9 mouse cellular contexts compared by ENCODE assay signal in the genomic region with DNA sequence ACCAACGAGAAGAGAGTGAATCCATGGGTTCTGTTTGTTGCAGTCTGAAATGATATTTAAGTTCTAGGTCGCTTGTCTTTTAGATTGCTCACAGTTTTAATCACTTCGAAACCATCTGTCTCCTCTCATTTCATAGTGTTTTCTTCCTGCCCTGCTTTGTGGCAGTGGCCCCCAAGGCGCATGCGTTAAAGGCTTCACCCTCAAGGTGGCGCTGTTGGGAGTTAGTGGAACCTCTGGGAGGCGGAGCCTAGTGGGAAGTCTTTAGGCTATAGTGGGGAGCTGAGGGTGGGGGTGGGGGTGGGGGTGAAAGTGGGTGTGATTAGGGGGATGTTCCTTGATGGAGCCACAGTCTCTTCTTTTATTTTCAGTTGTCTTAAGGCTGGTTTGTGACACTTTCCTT.
DNase-seq lines count a peak whose midpoint lies in the region; ATAC-seq lines count a peak whose summit lies in the region.
"Had no signal": no experiment of that assay in that cellular context is flagged by ENCODE, and none has a peak within 500 bp of the region (broad histone marks: within the 10 kb centered on the region; RNA-seq: fewer than 3 reads in every experiment).

No protein-coding gene starts in this region.

- H3K36me3 ChIP-seq in kidney, embryonic 15.5 days, result no peaks in the 10 kb centered on the region
- H3K36me3 ChIP-seq: limb, embryonic 15.5 days had no signal

- H3K4me1 ChIP-seq in kidney, embryonic 15.5 days, result peaks cover 18% of the 10 kb centered on the region
- H3K4me1 ChIP-seq: limb, embryonic 15.5 days had no signal

- no peak overlapping the region for H3K27ac ChIP-seq in kidney, embryonic 15.5 days
- H3K27ac ChIP-seq: limb, embryonic 15.5 days had no signal

- H3K9ac ChIP-seq in kidney, embryonic 15.5 days, result no peak overlapping the region
- H3K9ac ChIP-seq: limb, embryonic 15.5 days had no signal

- H3K4me2 ChIP-seq in kidney, embryonic 15.5 days, result no peak overlapping the region
- H3K4me2 ChIP-seq: limb, embryonic 15.5 days had no signal

- no peak overlapping the region for H3K4me3 ChIP-seq in kidney, embryonic 15.5 days (replicated peaks)
- H3K4me3 ChIP-seq: limb, embryonic 15.5 days had no signal

- peaks cover 31% of the 10 kb centered on the region for H3K27me3 ChIP-seq in kidney, embryonic 15.5 days
- H3K27me3 ChIP-seq: limb, embryonic 15.5 days had no signal

- ATAC-seq in kidney, embryonic 15.5 days (replicated peaks; ENCODE audit: low FRiP score), result no peak
- 0 out of 2 replicates have a peak, but pooled peaks have one; percentile 42 for ATAC-seq in common myeloid progenitor, adult 5-6 weeks (replicated peaks; ENCODE audit: low read depth, poor library complexity, severe bottlenecking)
- ATAC-seq in megakaryocyte progenitor cell, adult 5-6 weeks (replicated peaks; ENCODE audit: poor library complexity), result peak; percentile 63

- peak; percentile 19 to 52 for DNase-seq in kidney, adult 8-10 months
- DNase-seq in ZHBTc4 (ENCODE audit: low read depth, low spot score), result peak; percentile 75
- peak; percentile 79 for DNase-seq in layer of hippocampus, adult 11-12 months (ENCODE audit: low spot score)
- DNase-seq in T-cell, adult 2 months (ENCODE audit: low spot score), result no peak
- no peak for DNase-seq in heart, adult 9 months (ENCODE audit: low spot score in 2 of 2)

- no peaks in the 10 kb centered on the region for H3K9me3 ChIP-seq in kidney, embryonic 15.5 days (replicated peaks)
- H3K9me3 ChIP-seq: limb, embryonic 15.5 days had no signal

- WGBS in kidney, embryonic 15.5 days, result 51% methylated on average over 7 of the region's 7 CpGs

Comparison
In these comparisons a context has a peak if more than half of its experiments do, and no peak if none do; other contexts are left out.
1. DNase-seq: peak in kidney, adult 8-10 months (2 of 2), ZHBTc4 (single experiment) and layer of hippocampus, adult 11-12 months (single experiment); none in T-cell, adult 2 months (single experiment) and heart, adult 9 months (0 of 2).